Mouse (Mus musculus): Measurements from ENCODE around the gene Gpr107. TPM values are rescaled to one million over a fixed set of nuclear protein-coding genes. Genes with fewer than 3 reads are reported as not detected.

Gpr107 gene
- polyA plus RNA-seq, 1 experiment from 2014 or later = 27.8 TPM

GRCm38 (mm10) chr2:31115091-31115942 is 36.8 kb upstream of the Gpr107 start:
- ATAC-seq (ENCODE audit: low FRiP score) = no peak
- 84% methylated on average over 10 of the region's 10 CpGs for WGBS
- no peak for DNase-seq (ENCODE audit: low spot score, missing footprints)
- Histone ChIP-seq H3K4me1 (ENCODE audit: control insufficient read depth, insufficient read depth, low read length) (no peaks in the 10 kb centered on the region), H3K27me3 (ENCODE audit: control insufficient read depth, insufficient read depth, low read length) (no peaks in the 10 kb centered on the region), H3K9ac (ENCODE audit: low read length) (no peak overlapping the region), H3K27ac (ENCODE audit: low read depth, low read length) (no peak overlapping the region), H3K36me3 (ENCODE audit: control insufficient read depth, insufficient read depth, low read length) (no peaks in the 10 kb centered on the region), H3K4me3 (ENCODE audit: low read depth, low read length) (no peak overlapping the region), H3K9me3 (ENCODE audit: control insufficient read depth, low read length) (no peaks in the 10 kb centered on the region), H3K4me2 (no peak overlapping the region)

DNA sequence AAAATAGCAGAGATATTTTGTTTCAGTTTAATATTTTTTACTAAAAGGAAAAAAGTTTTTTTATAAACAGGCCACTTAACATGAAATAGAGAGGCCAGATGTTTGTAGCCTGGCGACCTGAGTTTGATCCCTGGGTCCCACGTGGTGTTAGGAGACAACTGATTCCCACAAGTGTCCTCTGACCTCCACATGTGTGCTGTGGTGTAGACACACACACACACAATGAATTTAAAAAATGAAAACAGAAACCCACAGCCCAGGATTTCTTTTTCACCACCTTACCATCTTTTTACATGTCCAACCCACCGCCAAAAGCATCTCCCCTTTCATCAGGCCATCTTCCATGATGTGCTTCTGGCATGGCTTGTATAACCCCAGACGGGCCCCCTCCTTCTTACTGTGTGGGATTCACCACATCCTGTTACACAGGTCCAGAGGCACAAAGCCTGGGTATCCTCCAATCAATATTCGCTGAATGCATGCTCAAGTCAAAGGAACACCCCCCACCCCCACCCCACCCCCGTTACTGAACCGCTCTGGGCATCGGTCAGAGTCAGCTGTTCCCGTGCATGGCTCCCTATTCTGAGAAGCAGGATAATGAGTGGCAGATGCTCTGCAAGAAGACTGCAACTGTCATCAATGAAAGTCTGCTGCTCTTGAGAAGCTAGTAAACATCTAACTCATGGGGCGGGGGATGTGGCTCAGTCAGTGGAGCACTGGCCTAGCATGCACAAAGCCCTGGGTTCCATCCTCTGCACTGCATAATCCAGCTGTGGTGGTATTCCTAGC is 36.0 kb upstream of the Gpr107 start:
- Histone ChIP-seq H3K4me3 (ENCODE audit: low read depth, low read length) (no peak overlapping the region), H3K4me2 (no peak overlapping the region), H3K27ac (ENCODE audit: low read depth, low read length) (no peak overlapping the region), H3K27me3 (ENCODE audit: control insufficient read depth, insufficient read depth, low read length) (no peaks in the 10 kb centered on the region), H3K9ac (ENCODE audit: low read length) (no peak overlapping the region), H3K9me3 (ENCODE audit: control insufficient read depth, low read length) (no peaks in the 10 kb centered on the region), H3K36me3 (ENCODE audit: control insufficient read depth, insufficient read depth, low read length) (no peaks in the 10 kb centered on the region), H3K4me1 (ENCODE audit: control insufficient read depth, insufficient read depth, low read length) (no peaks in the 10 kb centered on the region)
- no peak for DNase-seq (ENCODE audit: low spot score, missing footprints)
- WGBS = 80% methylated on average over 10 of the region's 10 CpGs
- ATAC-seq (ENCODE audit: low FRiP score) = no peak

DNA sequence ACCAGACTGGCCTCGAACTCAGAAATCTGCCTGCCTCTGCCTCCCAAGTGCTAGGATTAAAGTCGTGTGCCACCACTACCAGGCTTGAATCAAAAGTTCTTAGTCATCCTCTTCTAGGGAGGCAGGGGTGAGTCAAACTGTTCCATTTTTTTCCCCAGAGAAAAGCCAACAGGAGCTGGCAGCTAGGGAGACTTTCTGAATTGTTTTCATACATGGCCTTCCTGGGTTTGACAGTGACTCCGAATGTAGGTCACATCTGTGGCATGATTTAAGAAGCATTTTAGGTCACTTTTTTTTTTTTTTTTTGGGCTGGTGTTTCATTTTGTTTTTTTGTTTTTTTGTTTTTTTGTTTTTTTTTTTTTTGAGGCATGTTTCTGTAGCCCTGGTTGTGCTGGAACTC is 33.9 kb upstream of the Gpr107 start:
- DNase-seq (ENCODE audit: low spot score, missing footprints) (no peak), ATAC-seq (ENCODE audit: low FRiP score) (no peak)
- H3K27me3 ChIP-seq (ENCODE audit: control insufficient read depth, insufficient read depth, low read length) = no peaks in the 10 kb centered on the region
- no peaks in the 10 kb centered on the region for H3K36me3 ChIP-seq (ENCODE audit: control insufficient read depth, insufficient read depth, low read length)
- H3K9me3 ChIP-seq (ENCODE audit: control insufficient read depth, low read length) = no peaks in the 10 kb centered on the region
- no peak overlapping the region for H3K27ac ChIP-seq (ENCODE audit: low read depth, low read length)
- H3K4me1 ChIP-seq (ENCODE audit: control insufficient read depth, insufficient read depth, low read length) = no peaks in the 10 kb centered on the region
- H3K4me2 ChIP-seq = no peak overlapping the region
- WGBS = 86% methylated on average over 3 of the region's 3 CpGs
- H3K4me3 ChIP-seq (ENCODE audit: low read depth, low read length) = no peak overlapping the region
- H3K9ac ChIP-seq (ENCODE audit: low read length) = no peak overlapping the region

GRCm38 (mm10) chr2:31118639-31119380 is 33.3 kb upstream of the Gpr107 start:
- Histone ChIP-seq H3K9me3 (ENCODE audit: control insufficient read depth, low read length) (no peaks in the 10 kb centered on the region), H3K27ac (ENCODE audit: low read depth, low read length) (no peak overlapping the region), H3K36me3 (ENCODE audit: control insufficient read depth, insufficient read depth, low read length) (no peaks in the 10 kb centered on the region), H3K9ac (ENCODE audit: low read length) (no peak overlapping the region), H3K4me2 (no peak overlapping the region), H3K4me1 (ENCODE audit: control insufficient read depth, insufficient read depth, low read length) (no peaks in the 10 kb centered on the region), H3K27me3 (ENCODE audit: control insufficient read depth, insufficient read depth, low read length) (no peaks in the 10 kb centered on the region), H3K4me3 (ENCODE audit: low read depth, low read length) (no peak overlapping the region)
- ATAC-seq (ENCODE audit: low FRiP score) = no peak
- 89% methylated on average over 10 of the region's 10 CpGs for WGBS
- no peak for DNase-seq (ENCODE audit: low spot score, missing footprints)

DNA sequence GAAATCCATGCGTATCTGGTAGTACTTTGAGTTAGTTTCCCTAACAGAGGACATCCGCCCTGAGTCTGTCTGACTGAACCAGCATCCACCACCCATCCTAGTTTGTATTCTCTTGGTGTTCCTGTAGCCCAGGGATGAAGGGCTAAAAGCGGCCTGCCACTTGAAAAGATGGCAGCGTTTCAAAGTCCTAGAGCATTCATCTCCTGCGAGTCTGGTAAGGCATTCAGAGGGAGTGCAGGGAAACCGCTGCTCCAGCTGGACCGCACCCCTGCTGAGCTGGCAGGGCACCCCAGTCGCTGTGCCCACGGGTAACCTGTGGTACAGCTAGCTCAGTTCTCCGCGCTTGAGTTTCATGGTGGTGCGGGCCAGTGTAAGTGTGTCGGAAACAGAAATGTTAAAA is 32.3 kb upstream of the Gpr107 start:
- no peaks in the 10 kb centered on the region for H3K4me1 ChIP-seq (ENCODE audit: control insufficient read depth, insufficient read depth, low read length)
- DNase-seq (ENCODE audit: low spot score, missing footprints) (no peak), ATAC-seq (ENCODE audit: low FRiP score) (no peak)
- WGBS = 69% methylated on average over 13 of the region's 13 CpGs
- no peaks in the 10 kb centered on the region for H3K36me3 ChIP-seq (ENCODE audit: control insufficient read depth, insufficient read depth, low read length)
- H3K4me3 ChIP-seq (ENCODE audit: low read depth, low read length) = no peak overlapping the region
- H3K9ac ChIP-seq (ENCODE audit: low read length) = no peak overlapping the region
- no peaks in the 10 kb centered on the region for H3K27me3 ChIP-seq (ENCODE audit: control insufficient read depth, insufficient read depth, low read length)
- no peak overlapping the region for H3K4me2 ChIP-seq
- no peak overlapping the region for H3K27ac ChIP-seq (ENCODE audit: low read depth, low read length)
- no peaks in the 10 kb centered on the region for H3K9me3 ChIP-seq (ENCODE audit: control insufficient read depth, low read length)

GRCm38 (mm10) chr2:31121131-31121693 is 30.9 kb upstream of the Gpr107 start:
- WGBS = 86% methylated on average over 7 of the region's 7 CpGs
- Histone ChIP-seq H3K36me3 (ENCODE audit: control insufficient read depth, insufficient read depth, low read length) (no peaks in the 10 kb centered on the region), H3K27ac (ENCODE audit: low read depth, low read length) (no peak overlapping the region), H3K9ac (ENCODE audit: low read length) (no peak overlapping the region), H3K4me3 (ENCODE audit: low read depth, low read length) (no peak overlapping the region), H3K27me3 (ENCODE audit: control insufficient read depth, insufficient read depth, low read length) (no peaks in the 10 kb centered on the region), H3K9me3 (ENCODE audit: control insufficient read depth, low read length) (no peaks in the 10 kb centered on the region), H3K4me2 (no peak overlapping the region), H3K4me1 (ENCODE audit: control insufficient read depth, insufficient read depth, low read length) (no peaks in the 10 kb centered on the region)
- ATAC-seq (ENCODE audit: low FRiP score) = no peak
- DNase-seq (ENCODE audit: low spot score, missing footprints) = no peak

GRCm38 (mm10) chr2:31122806-31123205 is 29.3 kb upstream of the Gpr107 start:
- Histone ChIP-seq H3K4me3 (ENCODE audit: low read depth, low read length) (no peak overlapping the region), H3K4me2 (no peak overlapping the region), H3K9ac (ENCODE audit: low read length) (no peak overlapping the region), H3K4me1 (ENCODE audit: control insufficient read depth, insufficient read depth, low read length) (no peaks in the 10 kb centered on the region), H3K27ac (ENCODE audit: low read depth, low read length) (no peak overlapping the region), H3K27me3 (ENCODE audit: control insufficient read depth, insufficient read depth, low read length) (no peaks in the 10 kb centered on the region), H3K36me3 (ENCODE audit: control insufficient read depth, insufficient read depth, low read length) (no peaks in the 10 kb centered on the region), H3K9me3 (ENCODE audit: control insufficient read depth, low read length) (no peaks in the 10 kb centered on the region)
- 91% methylated on average over 5 of the region's 5 CpGs for WGBS
- no peak for ATAC-seq (ENCODE audit: low FRiP score)
- no peak for DNase-seq (ENCODE audit: low spot score, missing footprints)

GRCm38 (mm10) chr2:31123493-31123892 is 28.6 kb upstream of the Gpr107 start:
- H3K36me3 ChIP-seq (ENCODE audit: control insufficient read depth, insufficient read depth, low read length) = no peaks in the 10 kb centered on the region
- no peak overlapping the region for H3K4me2 ChIP-seq
- no peak overlapping the region for H3K4me3 ChIP-seq (ENCODE audit: low read depth, low read length)
- no peak overlapping the region for H3K9ac ChIP-seq (ENCODE audit: low read length)
- WGBS = 90% methylated on average over 5 of the region's 5 CpGs
- ATAC-seq (ENCODE audit: low FRiP score) (no peak), DNase-seq (ENCODE audit: low spot score, missing footprints) (no peak)
- H3K27me3 ChIP-seq (ENCODE audit: control insufficient read depth, insufficient read depth, low read length) = no peaks in the 10 kb centered on the region
- H3K27ac ChIP-seq (ENCODE audit: low read depth, low read length) = no peak overlapping the region
- no peaks in the 10 kb centered on the region for H3K4me1 ChIP-seq (ENCODE audit: control insufficient read depth, insufficient read depth, low read length)
- no peaks in the 10 kb centered on the region for H3K9me3 ChIP-seq (ENCODE audit: control insufficient read depth, low read length)
